Mouse (Mus musculus) left cerebral cortex, postnatal 36 days (tissue): ENCODE data around the gene Klf16. TPM values are rescaled to one million over a fixed set of nuclear protein-coding genes. Genes with fewer than 3 reads are reported as not detected.
A peak's percentile ranks its signal among the peaks of the same experiment; 100 is the strongest.
"Not testable (repeated sequence)": the region's sequence is repeated elsewhere in the genome, so short reads cannot be mapped to it uniquely, and the experiment has no call there.

ENCODE experiments used
- DNase-seq, 2 experiments: peaks; one replicate each; pipeline ENCODE4 v3.0.0; 2021 to 2022; ENCODE audit warnings: low spot score in 2 of 2, mixed read lengths in 1 of 2
- intact Hi-C: fragments of 180-260 bp; cut with DNase I; formaldehyde crosslinking; loops from one replicate; pipeline ENCODE4 v1.15.1; 2025
- total RNA-seq, 2 experiments: library from RNA; stranded (reverse); gene quantifications; 2 replicates each; pipeline ENCODE4 v1.2.3; 2021

The Klf16 gene
- total RNA-seq, 2 experiments from 2014 or later, result 51.6 to 54.2 TPM

- DNase-seq, result no peak
- intact Hi-C loops, result no loop called here
Observed at GRCm38 (mm10) chr10:80608435-80608834, 31.3 kb upstream of the Klf16 start.

- intact Hi-C loops, result no loop called here
- DNase-seq, result no peak
Observed at GRCm38 (mm10) chr10:80606737-80607350, 29.7 kb upstream of the Klf16 start.

- no peak for DNase-seq
- intact Hi-C loops, result no loop called here
Observed at GRCm38 (mm10) chr10:80606306-80606705, 29.2 kb upstream of the Klf16 start.

GRCm38 (mm10) chr10:80605721-80606120 is 28.6 kb upstream of the Klf16 start, which contains the start of gene Gm49322:
TSS of gene Gm49322 (plus strand) at chr10:80606021.
- intact Hi-C loops, DNase-seq: not testable (repeated sequence)

- intact Hi-C loops, result no loop called here
- DNase-seq, result no peak
Observed at GRCm38 (mm10) chr10:80604988-80605387, 27.9 kb upstream of the Klf16 start.

GRCm38 (mm10) chr10:80604001-80604509 is 26.9 kb upstream of the Klf16 start:
- DNase-seq, result no peak
- intact Hi-C loops, result no loop called here

GRCm38 (mm10) chr10:80603364-80603763 is 26.2 kb upstream of the Klf16 start:
- intact Hi-C loops, result no loop called here
- DNase-seq, result no peak

- intact Hi-C loops, result no loop called here
- DNase-seq, result peak; percentile 98 to 99
Observed at GRCm38 (mm10) chr10:80602698-80603325, 25.7 kb upstream of the Klf16 start, which contains the start of the genes Scamp4 and Adat3. TSS of gene Scamp4 (plus strand) at chr10:80602872. TSS of gene Adat3 (plus strand) at chr10:80602880.

GRCm38 (mm10) chr10:80596318-80596717 is 19.2 kb upstream of the Klf16 start:
- intact Hi-C loops, result no loop called here
- no peak for DNase-seq

GRCm38 (mm10) chr10:80589879-80590854 is 13.0 kb upstream of the Klf16 start, which contains the start of gene Abhd17a:
TSS of gene Abhd17a (minus strand) at chr10:80590341.
- intact Hi-C loops, result loop anchor here (1.0 kb wide), 1 partner anchor 13 kb away; the partner anchor contains the start of gene Klf16
- DNase-seq, result peak; percentile 90 to 91

GRCm38 (mm10) chr10:80589127-80589878 is 12.2 kb upstream of the Klf16 start:
- intact Hi-C loops, result loop anchor here (1.0 kb wide), 1 partner anchor 12 kb away; the partner anchor contains the start of gene Klf16
- no peak for DNase-seq

GRCm38 (mm10) chr10:80587305-80587657 is 10.2 kb upstream of the Klf16 start:
- intact Hi-C loops, result no loop called here

GRCm38 (mm10) chr10:80586407-80587304 is 9.5 kb upstream of the Klf16 start:
- intact Hi-C loops, result no loop called here
- DNase-seq, result no peak

More at GRCm38 (mm10) chr10:80587305-80587657, 10.2 kb upstream of the Klf16 start:
- DNase-seq, result no peak

GRCm38 (mm10) chr10:80585581-80585980 is 8.5 kb upstream of the Klf16 start:
- intact Hi-C loops, result no loop called here
- DNase-seq, result no peak

GRCm38 (mm10) chr10:80584642-80585552 is 7.8 kb upstream of the Klf16 start:
- DNase-seq, result no peak
- intact Hi-C loops, result no loop called here

- DNase-seq, result no peak
- intact Hi-C loops, result no loop called here
Observed at GRCm38 (mm10) chr10:80584045-80584488, 6.9 kb upstream of the Klf16 start.

GRCm38 (mm10) chr10:80583047-80583446 is 5.9 kb upstream of the Klf16 start:
- DNase-seq, result no peak
- intact Hi-C loops, result no loop called here
